Mouse (Mus musculus): ENCODE data around the gene Mrgpre.

The Mrgpre gene

GRCm38 (mm10) chr7:143783378-143783995 is 813 bp downstream of the Mrgpre start:
- in situ Hi-C loops (cut with MseI, MboI) = no loop called here

- in situ Hi-C loops (cut with MseI, MboI) = no loop called here
Measured at GRCm38 (mm10) chr7:143777375-143777774, 6.9 kb downstream of the Mrgpre start.

GRCm38 (mm10) chr7:143776137-143776536 is 8.2 kb downstream of the Mrgpre start:
- in situ Hi-C loops (cut with MseI, MboI) = no loop called here

GRCm38 (mm10) chr7:143769461-143769860 is 14.8 kb downstream of the Mrgpre start:
- in situ Hi-C loops (cut with MseI, MboI) = loop anchor here in 1 of 2 experiments (25.0 kb wide), 1 partner anchor 157 kb away; the partner anchor contains the start of gene Cars

- in situ Hi-C loops (cut with MseI, MboI) = loop anchor here in 1 of 2 experiments (25.0 kb wide), 1 partner anchor 156 kb away; the partner anchor contains the start of gene Cars
Measured at GRCm38 (mm10) chr7:143768267-143768666, 16.0 kb downstream of the Mrgpre start.

GRCm38 (mm10) chr7:143766893-143767292 is 17.4 kb downstream of the Mrgpre start, which contains the start of gene Mrgprg:
TSS of gene Mrgprg (minus strand) at chr7:143766993.
- in situ Hi-C loops (cut with MseI, MboI) = loop anchor here in 1 of 2 experiments (25.0 kb wide), 1 partner anchor 155 kb away; the partner anchor contains the start of gene Cars

- in situ Hi-C loops (cut with MseI, MboI) = loop anchor here in 1 of 2 experiments (25.0 kb wide), 1 partner anchor 153 kb away; the partner anchor contains the start of gene Cars
Measured at GRCm38 (mm10) chr7:143764876-143765530, 19.3 kb downstream of the Mrgpre start.

GRCm38 (mm10) chr7:143763794-143764193 is 20.5 kb downstream of the Mrgpre start:
- in situ Hi-C loops (cut with MseI, MboI) = loop anchor here in 1 of 2 experiments (25.0 kb wide), 1 partner anchor 151 kb away; the partner anchor contains the start of gene Cars

- in situ Hi-C loops (cut with MseI, MboI) = loop anchor here (10.0 to 25.0 kb wide), 2 partner anchors 144 to 147 kb away; partner anchors contain the start of gene Cars (in 1 of the 2)
Measured at GRCm38 (mm10) chr7:143758956-143759355, 25.3 kb downstream of the Mrgpre start.

GRCm38 (mm10) chr7:143757696-143758095 is 26.6 kb downstream of the Mrgpre start:
- in situ Hi-C loops (cut with MseI, MboI) = loop anchor here (10.0 to 25.0 kb wide), 2 partner anchors 143 to 145 kb away; partner anchors contain the start of gene Cars (in 1 of the 2)

- in situ Hi-C loops (cut with MseI, MboI) = loop anchor here (10.0 to 25.0 kb wide), 2 partner anchors 142 to 145 kb away; partner anchors contain the start of gene Cars (in 1 of the 2)
Measured at GRCm38 (mm10) chr7:143757027-143757390, 27.3 kb downstream of the Mrgpre start.

GRCm38 (mm10) chr7:143756125-143757026 is 27.9 kb downstream of the Mrgpre start, which contains the start of gene Osbpl5:
TSS of gene Osbpl5 (minus strand) at chr7:143756985.
- in situ Hi-C loops (cut with MseI, MboI) = loop anchor here (10.0 to 25.0 kb wide), 2 partner anchors 142 to 144 kb away; partner anchors contain the start of gene Cars (in 1 of the 2)

- in situ Hi-C loops (cut with MseI, MboI) = loop anchor here (10.0 to 25.0 kb wide), 2 partner anchors 141 to 143 kb away; partner anchors contain the start of gene Cars (in 1 of the 2)
Measured at GRCm38 (mm10) chr7:143755357-143756124, 28.8 kb downstream of the Mrgpre start.

GRCm38 (mm10) chr7:143753990-143754715 is 30.1 kb downstream of the Mrgpre start:
- in situ Hi-C loops (cut with MseI, MboI) = loop anchor here (10.0 to 25.0 kb wide), 2 partner anchors 139 to 142 kb away; partner anchors contain the start of gene Cars (in 1 of the 2)

GRCm38 (mm10) chr7:143752606-143753005 is 31.7 kb downstream of the Mrgpre start:
- in situ Hi-C loops (cut with MseI, MboI) = loop anchor here (10.0 to 25.0 kb wide), 2 partner anchors 138 to 140 kb away; partner anchors contain the start of gene Cars (in 1 of the 2)

GRCm38 (mm10) chr7:143752056-143752455 is 32.2 kb downstream of the Mrgpre start:
- in situ Hi-C loops (cut with MseI, MboI) = loop anchor here (10.0 to 25.0 kb wide), 2 partner anchors 137 to 140 kb away; partner anchors contain the start of gene Cars (in 1 of the 2)

- in situ Hi-C loops (cut with MseI, MboI) = loop anchor here (10.0 to 25.0 kb wide), 2 partner anchors 137 to 139 kb away; partner anchors contain the start of gene Cars (in 1 of the 2)
Measured at GRCm38 (mm10) chr7:143751380-143751779, 32.9 kb downstream of the Mrgpre start.

GRCm38 (mm10) chr7:143749045-143749444 is 35.3 kb downstream of the Mrgpre start:
- in situ Hi-C loops (cut with MseI, MboI) = loop anchor here (5.0 kb wide), 1 partner anchor 42 kb away; no protein-coding TSS in a partner anchor

Data from mouse trophoblast stem cell (cell line).